Mouse (Mus musculus): ENCODE results near the gene Dlg2.

GRCm38 (mm10) chr7:92180029-92180428 is 1703.6 kb downstream of the Dlg2 start:
- no peak for TF ChIP-seq CTCF (IDR thresholded peaks at IDR 0.05; ENCODE audit: low read depth, low read length)
- TF ChIP-seq EP300 (IDR thresholded peaks at IDR 0.05; ENCODE audit: insufficient read depth, low read depth, low read length) = no peak

All from ES-Bruce4 (cell line).